Mouse (Mus musculus) heart, postnatal 10 days (tissue): ENCODE measurements at regions not wholly inside any gene's neighbourhood (a gene's known extent, or its start where the extent isn't known, plus 50 kb on each side); places are given as distances from the start of the nearest gene placed in this dataset.

Experiments
- DNase-seq, 2 experiments: peaks; one replicate each; pipeline ENCODE4 v3.0.0; 2021
- intact Hi-C: fragments of 180-260 bp; cut with DNase I; formaldehyde crosslinking; loops from one replicate; pipeline ENCODE4 v1.15.1; 2025

DNA sequence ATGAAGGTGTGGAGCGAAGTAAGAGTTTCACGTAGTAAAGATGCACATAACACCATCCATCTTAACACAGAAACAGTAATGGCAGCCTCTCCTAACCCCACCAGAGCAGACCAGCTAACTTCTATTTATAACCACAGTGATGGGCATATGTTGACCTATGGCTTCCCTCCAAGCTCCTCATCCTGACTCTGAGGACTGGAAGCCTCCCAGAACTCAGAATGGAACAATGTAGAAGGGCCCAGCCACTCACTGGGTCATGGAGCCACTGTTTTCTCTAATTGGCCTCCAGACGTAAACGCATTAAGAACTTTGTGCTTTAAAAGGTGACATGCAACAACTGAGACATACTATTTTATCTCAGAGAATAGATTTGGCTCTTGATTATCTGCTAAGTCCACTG lies 77.0 kb downstream of the Irs2 start:
- peak in 1 of 2 experiments; percentile 45 for DNase-seq

DNA sequence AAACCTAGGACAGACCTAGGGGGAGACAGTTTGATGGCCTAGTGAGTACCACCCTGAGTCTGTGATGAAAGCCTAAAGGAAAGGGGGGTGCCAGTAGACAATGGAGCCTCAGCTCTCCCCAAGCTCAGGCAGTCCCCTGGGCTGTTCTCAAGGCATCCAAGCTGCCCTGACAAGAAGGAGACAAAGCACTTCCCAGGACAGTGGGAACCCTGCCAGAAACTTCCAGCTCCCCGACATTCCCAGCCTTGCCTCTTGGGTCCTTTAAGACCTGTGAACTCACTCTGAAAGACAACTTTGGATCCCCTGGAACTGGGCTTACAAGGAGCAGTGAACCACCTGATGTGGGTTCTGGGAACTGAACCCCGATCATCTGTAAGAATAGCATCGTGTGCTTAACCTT lies 79.4 kb downstream of the Irs2 start:
- intact Hi-C loops: loop anchor here (2.0 kb wide), 1 partner anchor 14 kb away; no protein-coding TSS in a partner anchor
- no peak for DNase-seq

More for the DNA sequence above, 77.0 kb downstream of the Irs2 start:
- intact Hi-C loops: no loop called here

DNA sequence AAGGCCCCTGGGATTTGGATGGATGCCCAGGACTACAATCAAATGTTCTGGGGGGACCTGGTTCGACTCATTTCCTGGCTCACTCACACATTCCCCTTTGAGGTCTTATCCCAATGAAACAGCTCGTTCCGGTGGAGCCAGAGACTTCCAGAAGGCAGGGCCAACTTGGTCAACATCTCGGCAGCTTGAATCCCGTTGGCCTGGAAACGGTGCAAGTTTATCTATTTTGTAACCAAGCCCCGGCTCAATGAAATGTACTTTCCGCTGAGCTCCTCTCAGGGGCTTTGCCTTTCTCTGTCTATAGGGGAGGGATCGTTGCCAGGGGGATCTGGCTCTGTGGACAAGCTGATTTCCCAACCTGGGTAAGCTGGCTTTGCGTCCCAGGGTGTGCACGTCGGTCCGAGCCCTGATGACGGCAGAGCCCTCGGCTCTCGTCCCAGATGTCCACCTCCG lies 79.9 kb downstream of the Irs2 start:
- DNase-seq: peak; percentile 73 to 74
- intact Hi-C loops: loop anchor here (2.0 kb wide), 1 partner anchor 14 kb away; no protein-coding TSS in a partner anchor

DNA sequence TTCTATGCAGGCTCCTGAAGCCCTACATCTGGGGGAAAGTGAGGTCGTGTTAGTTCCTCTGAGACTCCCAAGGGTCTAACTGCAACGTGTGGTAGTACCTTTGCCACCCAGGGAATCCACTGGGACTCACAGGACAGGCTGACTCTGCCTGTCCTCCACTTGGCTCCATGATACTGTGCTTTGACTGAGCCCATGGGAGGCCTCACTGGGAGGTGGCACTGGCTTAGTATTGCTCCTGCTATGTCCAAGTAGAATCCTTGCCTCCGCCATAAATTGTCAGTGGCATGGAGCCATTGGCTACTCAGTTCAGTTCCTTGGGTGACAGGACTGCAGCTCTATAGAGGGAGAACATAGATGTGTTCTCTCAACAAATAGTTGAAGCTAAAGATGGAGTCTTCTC lies 81.1 kb downstream of the Irs2 start:
- intact Hi-C loops: no loop called here

DNA sequence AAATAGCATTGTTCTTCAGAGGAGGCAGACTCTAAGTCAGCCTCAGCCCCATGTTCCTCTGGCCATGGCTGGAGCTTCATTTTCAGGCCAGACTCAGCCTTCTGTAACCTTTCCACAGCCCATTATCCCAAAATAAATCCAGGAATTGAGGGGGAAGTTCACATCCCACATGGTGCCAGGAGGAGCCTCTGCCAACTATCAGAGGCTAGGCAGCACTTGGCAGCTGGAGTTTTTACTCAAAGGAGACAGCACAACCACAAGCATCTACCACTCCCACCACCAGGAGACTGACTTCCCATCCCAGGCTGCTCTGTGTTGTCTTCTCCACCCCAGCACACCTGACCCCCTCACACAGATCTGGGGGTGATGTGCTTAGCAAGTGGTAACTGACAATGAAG lies 81.7 kb downstream of the Irs2 start:
- peak; percentile 65 to 70 for DNase-seq
- intact Hi-C loops: no loop called here

More for the DNA sequence above, 81.1 kb downstream of the Irs2 start:
- no peak for DNase-seq

DNA sequence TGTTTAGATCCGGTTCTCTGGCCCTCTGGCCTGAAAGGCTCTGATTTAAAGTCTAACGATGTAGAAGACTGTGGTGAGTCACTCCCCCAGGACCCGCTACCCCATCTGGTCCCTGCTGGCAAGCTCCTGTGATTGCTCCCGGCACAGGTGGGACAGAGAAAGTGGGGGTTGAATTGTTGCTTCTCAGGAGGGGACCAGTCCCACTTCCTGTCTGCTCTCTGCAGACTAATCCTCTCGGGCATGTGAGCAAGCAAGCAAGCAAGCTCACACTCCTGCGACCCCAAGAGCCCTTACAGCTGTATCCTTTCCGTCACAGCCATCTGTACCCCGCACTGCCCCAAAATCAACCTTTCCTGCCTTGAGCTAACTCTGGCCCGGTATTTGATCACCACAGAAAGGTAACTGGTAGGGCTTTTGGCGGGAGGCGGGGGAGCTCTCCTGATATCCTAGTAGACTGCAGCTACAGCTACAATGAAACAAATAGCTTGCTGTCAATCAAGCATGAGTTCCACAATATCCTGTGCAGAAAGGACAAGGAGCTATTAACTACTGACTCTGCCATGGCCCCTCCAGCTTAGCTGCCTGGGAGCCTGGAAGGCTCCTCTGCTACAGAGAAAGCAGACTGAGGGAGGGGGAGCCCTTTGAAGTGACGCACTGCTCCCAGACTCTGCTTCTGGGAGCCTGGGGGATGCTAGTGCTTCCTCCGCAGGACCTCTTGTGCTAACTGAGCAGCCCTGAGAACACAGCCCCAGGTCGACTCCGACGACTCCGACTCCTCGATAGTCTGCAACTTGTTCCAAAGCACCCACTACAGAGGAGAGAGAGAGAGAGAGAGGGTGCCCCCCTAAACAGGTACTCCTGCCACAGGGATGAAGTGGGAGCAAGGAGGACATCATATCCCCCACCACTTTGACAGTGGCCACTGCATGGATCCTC lies 82.4 kb downstream of the Irs2 start:
- DNase-seq: peak in 1 of 2 experiments; percentile 49
- intact Hi-C loops: no loop called here

DNA sequence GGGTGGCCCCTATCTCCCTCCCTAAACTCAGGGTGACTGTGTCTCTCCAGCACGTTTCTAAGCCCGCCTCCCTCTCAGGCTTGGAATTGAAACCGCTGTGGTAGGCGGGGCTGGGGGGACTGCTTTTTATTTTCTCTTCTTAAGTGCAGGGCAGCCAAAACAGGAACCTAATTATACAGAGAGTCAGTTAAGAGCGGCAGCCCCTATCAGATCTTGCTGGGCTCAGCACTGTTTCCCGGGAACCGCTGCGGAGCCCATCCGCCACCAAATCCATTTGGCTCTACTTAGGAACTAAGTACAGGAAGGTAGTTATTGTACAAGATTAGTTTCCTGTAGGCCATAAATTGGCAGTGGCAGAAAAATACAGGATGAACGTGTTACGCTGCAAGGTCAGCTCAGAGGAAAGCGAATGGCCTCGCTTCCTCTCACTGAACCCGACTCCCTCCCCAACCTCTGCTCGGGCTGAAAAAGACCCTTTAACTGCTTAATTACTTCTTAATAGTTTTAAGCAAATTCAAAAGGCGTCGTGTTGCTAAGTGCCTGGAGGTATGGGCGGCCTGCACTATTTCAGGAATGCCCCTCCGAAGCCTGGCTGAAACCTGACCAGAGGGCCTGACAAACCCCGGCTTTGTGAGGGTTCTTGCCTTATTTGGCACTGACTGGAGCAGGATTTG lies 83.6 kb downstream of the Irs2 start:
- peak; percentile 66 to 74 for DNase-seq
- intact Hi-C loops: no loop called here

DNA sequence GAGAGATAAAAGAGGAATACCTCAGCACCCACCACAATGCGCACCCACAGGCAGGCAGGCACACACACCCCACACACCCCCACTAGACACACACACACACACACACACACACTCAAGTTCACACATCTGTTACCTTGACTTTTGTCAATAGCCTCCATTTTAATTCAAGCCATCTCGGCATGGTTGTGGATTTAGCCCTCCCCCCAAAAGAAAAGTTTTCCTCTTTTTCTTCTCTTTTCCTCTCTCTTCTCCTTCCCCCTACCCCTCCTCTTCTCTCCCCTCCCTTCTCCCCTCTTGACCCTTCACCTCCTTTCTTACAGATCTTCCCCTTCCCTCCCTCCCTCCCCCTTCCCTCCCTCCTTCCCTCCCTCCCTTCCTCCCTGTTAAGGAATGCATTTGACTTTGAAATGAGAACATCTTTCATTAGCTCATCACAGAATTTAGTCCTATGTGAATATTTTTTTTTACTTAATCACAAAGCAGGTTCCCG lies 84.2 kb downstream of the Irs2 start:
- intact Hi-C loops: no loop called here
- no peak for DNase-seq

DNA sequence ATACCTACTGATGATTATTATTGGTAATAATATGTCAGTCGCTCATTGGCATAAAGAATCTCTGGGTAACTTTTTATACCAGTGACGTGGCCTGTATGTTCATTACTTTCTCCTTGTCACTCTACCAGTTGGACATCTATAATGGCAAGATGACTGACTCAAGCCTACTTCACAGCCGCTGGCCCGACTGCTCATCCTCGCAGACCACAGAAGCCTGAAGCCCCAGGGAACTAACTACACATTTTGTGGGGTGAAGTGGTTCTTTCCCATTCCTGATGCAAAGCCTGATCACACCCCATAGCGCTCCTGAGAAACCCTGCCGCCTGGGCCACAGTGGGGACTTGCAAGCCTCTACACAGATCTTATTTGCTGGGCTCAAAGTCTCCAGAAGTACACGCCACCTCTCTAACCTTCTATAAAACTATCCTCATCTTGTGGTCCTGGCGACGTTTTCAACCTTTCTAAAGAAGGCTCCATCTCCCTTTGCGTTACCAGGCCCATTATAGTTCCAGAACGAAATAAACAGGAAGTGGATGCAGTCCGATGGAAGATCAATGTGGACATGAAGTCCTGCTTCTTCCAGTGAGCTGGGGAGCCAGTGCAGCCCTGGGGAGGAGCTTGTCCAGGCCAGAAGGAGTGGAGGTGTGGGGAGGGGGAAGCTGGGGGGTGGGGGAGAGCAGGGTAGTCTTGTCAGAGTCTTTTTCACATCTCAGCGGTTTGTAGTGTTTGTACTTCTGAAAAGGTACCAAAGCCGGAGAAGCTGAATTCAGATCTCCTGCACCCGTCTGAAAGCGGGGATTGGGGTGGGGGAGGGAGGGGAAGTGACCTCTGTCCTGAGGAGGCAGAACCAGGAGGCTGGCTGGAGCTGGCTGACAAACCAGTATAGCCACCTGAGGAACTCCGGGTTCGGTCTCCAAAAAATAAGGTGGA lies 84.9 kb downstream of the Irs2 start:
- DNase-seq: no peak
- intact Hi-C loops: no loop called here

DNA sequence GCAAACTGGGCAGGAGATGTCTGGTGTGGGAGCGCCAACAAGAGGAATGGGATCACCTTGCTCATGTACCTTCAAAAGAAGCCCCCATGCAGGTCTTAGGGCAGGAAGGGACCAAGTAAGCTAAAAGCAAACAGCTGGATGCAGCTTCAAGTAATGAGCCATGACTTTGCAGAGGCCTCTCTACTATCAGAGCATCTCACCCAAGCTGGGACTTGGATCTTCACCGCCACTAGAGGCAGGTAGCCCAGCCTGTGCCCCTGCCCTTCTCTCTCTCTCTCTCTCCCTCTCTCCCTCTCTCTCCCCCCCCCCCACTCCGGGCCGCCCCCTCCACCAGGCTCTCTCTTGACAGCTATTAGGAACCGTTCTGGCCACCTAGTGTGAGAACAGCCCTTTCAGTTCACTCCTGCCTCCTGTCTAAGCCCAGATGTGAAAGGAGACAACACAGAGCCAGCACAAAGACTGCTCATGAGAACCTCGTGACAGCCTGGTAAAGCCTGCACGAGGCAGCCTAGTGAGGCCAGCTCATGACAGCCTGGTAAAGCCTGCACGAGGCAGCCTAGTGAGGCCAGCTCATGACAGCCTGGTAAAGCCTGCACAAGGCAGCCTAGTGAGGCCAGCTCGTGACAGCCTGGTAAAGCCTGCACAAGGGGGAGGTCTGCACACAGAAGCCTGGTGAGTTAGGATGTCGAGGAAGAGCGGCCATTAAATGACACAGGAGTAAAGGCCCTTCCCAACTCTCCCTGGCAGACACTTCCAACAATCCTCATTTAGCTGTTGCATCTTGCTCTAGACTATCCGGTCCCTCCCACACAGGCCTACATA lies 85.8 kb downstream of the Irs2 start:
- intact Hi-C loops: no loop called here
- no peak for DNase-seq

DNA sequence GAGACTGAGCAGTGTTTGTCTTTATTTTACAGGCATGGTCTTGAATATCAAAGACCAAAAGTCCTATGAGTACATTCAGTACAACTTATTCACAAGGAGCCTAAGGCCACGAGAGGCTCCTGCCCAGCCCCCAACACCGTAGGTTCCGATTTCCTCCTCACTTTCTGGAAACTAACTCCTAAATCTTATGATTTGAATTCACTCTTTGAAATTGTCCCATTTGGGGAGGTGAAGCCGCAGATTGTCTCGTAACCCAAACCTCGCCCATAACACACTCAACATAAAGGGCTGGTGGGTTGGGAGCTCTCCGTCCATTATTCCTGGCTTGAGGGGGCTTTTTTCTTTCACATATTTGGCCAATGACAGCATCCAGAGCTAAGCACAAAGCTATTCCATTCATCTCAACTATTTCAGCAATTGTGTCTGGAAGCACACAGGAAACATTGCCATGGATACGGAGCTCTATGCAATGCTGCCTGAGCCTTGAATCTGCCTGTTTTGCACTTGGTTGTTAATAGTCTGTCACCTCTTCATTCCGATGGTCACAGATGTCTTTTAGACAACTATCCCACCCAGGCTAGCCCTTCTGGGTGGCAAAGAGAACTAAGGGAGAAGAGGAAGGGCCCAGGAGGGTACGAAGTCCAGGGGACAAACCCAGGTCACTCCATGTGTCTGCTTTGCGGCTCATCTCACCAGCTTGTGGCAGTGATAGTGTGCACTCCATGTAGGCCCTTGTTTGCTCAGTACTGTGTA lies 86.6 kb downstream of the Irs2 start:
- intact Hi-C loops: no loop called here
- DNase-seq: no peak

DNA sequence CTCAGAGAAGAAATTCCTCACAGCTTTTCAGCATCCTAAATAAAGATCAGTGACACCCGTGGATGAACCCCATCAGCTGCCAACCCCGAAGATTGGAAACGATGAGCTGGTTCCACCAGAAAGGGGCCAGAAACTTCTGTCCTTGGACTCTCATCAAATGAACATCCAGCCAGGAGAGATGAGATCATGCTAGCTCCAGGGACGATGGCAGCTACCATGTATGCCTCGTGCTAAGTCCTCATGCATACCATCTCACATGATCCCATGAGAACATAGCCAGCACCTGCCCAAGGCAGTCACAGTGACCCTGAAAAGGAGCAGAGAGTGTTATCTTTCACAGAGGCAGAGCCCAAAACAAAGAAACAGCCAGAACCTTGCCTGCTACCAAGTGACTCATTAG lies 88.6 kb downstream of the Irs2 start:
- DNase-seq: peak in 1 of 2 experiments; percentile 32
- intact Hi-C loops: no loop called here

DNA sequence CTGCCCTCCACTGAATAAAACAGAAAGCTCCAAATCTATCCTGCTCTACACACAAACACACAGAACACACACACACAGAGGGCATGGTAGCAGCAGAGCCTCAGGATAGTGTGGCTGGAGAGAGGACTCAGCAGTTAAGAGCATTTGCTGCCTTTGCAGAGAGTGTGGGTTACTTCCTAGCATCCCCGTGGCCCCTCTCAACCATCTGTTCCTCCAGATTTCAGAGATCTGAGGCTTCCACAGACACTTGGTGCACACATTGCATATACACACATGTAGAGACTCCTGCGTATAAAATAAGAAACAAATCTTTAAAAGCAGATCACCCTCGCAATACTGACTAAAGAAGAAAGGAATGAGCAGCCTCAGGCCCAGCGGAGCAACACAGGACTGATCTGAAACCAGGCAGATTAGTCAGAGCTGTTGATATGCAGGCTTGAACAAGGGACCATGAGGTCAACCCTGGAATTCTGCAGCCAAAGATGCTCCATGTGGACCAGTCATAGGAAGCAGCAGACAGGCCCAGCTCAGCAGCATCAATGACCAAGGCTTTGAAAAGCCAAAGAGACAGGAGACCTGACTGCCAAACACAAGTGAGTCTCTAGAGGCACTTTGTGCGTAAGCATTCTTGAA lies 89.7 kb downstream of the Irs2 start:
- intact Hi-C loops: no loop called here
- no peak for DNase-seq

DNA sequence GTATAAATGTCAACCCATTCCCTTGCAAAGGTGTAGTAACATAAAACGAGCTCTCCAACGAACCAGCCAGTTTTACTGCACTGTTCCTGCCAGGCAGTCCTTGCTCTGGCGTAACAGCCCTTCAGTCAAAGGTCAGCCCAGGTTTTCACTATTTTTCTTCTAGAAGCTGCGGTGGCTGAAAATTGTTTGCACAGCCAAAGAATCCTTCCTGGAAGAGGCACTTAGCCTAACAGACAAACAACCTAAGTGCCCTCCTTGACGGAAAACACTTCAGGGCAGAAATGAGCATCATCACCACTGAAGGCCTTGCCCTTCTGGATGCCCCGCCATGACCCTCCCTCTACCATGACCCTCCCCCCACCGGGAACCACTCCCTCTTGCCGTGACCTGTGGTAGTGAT lies 93.6 kb downstream of the Irs2 start:
- intact Hi-C loops: no loop called here
- DNase-seq: no peak

DNA sequence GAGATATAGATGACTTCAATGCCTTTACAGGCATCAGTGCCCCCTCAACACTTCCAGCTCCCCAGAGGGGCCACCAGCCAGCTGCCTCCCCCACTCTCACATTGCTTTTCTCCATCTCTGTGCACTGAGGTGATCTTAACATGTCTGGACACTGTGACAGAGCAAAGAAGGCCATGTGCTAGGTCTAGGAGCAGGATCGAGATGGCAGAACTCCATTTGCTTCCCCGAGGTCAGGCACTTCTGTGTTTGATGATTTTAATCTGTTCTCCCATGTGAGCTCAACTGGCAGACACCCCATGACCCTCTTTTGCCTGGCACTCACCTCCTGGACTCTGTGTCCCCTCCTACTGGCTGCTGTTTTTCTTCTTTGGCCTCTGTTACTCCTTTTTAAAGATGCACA lies 95.8 kb downstream of the Irs2 start:
- intact Hi-C loops: no loop called here

DNA sequence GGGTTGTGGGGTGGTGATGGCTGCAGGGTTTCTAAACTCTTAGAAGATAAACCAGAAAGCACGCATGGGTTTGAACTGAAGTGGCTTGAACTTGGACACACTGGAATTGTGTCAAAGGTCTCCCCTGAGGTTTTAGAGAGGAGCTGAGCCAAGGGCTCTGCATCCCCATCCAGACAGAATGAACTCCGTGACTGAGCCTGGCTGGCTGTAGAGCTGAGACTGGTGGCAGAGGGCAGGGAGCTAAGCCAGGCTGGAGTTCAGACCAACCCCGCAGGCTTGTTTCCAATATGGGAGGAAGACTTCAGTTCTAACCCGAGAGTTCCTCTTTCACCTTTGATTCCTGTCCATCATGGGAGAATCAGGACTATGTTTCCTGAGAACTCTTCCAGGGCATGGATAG lies 96.9 kb downstream of the Irs2 start:
- peak; percentile 43 to 53 for DNase-seq
- intact Hi-C loops: no loop called here

More for the DNA sequence above, 95.8 kb downstream of the Irs2 start:
- no peak for DNase-seq

DNA sequence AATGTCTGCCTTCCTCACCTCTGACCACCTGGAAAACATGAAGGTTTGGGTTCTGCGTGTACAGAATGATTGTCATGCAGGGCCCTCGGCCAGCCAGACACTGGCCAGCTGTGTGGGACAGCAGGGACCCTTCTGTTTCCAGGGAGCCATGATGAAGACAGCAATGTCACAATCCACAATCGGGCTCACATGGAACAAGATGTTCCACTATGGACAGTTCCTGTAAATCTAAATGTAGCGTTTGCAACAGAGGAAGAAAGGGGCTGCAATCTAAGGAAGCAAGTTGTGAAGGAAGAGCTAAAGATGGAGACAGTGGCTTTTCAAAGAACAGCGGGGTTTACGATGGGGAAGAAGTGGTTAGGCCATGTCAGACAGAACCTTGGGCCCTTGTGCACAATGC lies 97.3 kb downstream of the Irs2 start:
- intact Hi-C loops: no loop called here
- DNase-seq: peak; percentile 48 to 53

DNA sequence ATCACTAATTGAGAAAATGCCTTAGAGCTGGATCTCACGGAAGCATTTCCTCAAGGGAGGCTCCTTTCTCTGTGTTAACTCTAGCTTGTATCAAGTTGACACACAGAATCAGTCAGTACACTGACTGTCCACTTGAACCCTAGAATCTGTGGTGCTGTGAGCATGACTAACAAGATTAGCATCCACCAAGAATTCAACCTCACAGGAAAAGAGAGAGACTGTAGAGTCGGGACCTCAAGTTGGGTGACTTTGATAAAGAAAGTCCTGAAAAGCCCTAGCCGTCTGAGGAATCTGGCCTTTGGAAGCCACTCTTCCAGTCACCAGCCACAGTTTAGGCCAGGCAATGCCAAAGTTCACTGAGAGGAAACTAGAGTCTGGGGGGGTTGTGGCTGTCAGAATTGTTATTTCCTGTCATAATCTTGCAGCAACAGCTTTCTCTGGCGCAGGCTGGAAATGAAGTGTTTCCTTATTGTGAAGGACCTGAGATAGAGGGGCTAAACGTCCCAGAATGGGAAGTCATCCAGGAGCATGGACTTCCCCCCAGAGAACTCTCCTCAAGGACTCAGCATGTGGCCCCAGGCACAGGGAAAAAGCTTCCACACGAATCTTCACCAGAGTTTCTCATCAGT lies 97.9 kb downstream of the Irs2 start:
- intact Hi-C loops: no loop called here
- DNase-seq: peak; percentile 60 to 63
